Mouse (Mus musculus) embryonic fibroblast, embryonic 13.5 days (primary cell): Measurements from ENCODE around the gene Adamtsl1.

ENCODE experiments used
- CTCF ChIP-seq: IDR thresholded peaks from 2 replicates; pipeline ENCODE4 v1.5.1; 2011; ENCODE audit warnings: mild to moderate bottlenecking, control low read depth, low read length, moderate library complexity, borderline replicate concordance; ENCODE audit not compliant: insufficient read depth
- POLR2A ChIP-seq: IDR thresholded peaks from 2 replicates; pipeline ENCODE4 v1.6.1; 2011; ENCODE audit warnings: low read depth, mild to moderate bottlenecking, control low read depth, low read length, moderate library complexity

DNA sequence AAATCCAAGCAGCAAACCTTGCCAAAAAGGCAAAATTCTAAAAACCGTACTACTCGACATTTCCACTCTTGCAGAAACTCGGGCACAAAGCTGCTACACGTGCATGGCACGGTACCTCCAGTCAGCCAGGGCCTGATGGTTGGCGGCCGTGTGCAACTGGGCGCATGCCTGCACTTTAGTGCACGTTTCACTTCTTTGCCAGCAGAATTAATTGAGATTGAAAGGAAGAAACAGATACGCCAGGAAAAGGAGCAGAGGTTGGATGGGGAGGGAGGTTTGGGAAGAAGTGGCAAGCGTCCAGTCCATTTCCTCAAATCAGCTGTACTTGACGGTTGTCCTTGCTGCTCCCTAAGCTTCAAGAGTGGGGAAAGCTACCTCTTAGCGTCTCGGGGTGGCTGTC, 664.1 kb downstream of the Adamtsl1 start:
- TF ChIP-seq POLR2A (no peak), CTCF (no peak)
